Mouse (Mus musculus): Measurements from ENCODE around the gene Klf12.

- no peak for TF ChIP-seq CTCF (IDR thresholded peaks at IDR 0.05; ENCODE audit: insufficient read depth, low read length)
- no peak for TF ChIP-seq POLR2A (IDR thresholded peaks at IDR 0.05; ENCODE audit: borderline replicate concordance, extremely low read depth, low read depth, low read length)
These were observed 383.6 kb downstream of the Klf12 start for GRCm38 (mm10) chr14:99900902-99901301.
